Mouse (Mus musculus) megakaryocyte, embryonic 14.5 days (primary cell): ENCODE results near the gene Cttnbp2.

ENCODE experiments used
- FLI1 ChIP-seq: IDR thresholded peaks from 2 replicates; pipeline ENCODE4 v1.6.1; 2012; ENCODE audit warnings: low read length, inconsistent platforms, mixed read lengths
- GATA1 ChIP-seq: IDR thresholded peaks from 3 replicates; pipeline ENCODE4 v1.6.1; 2012; ENCODE audit warnings: mixed read lengths, low read length, inconsistent platforms, borderline replicate concordance

GRCm38 (mm10) chr6:18335393-18335792, 179.2 kb downstream of the Cttnbp2 start:
- TF ChIP-seq GATA1 (no peak), FLI1 (no peak)
